Mouse (Mus musculus) cortical plate, adult 2 months (tissue): Measurements from ENCODE around the gene Tmcc3.

Experiments used
- CTCF ChIP-seq: fragments of 200-500 bp; IDR thresholded peaks from 2 replicates; pipeline ENCODE4 v1.5.1; 2011; ENCODE audit warnings: mild to moderate bottlenecking, control low read depth, low read length; ENCODE audit not compliant: insufficient read depth; ENCODE audit errors: extremely low read depth
- POLR2A ChIP-seq: fragments of 200-500 bp; IDR thresholded peaks from 2 replicates; pipeline ENCODE4 v1.6.1; 2011; ENCODE audit warnings: mild to moderate bottlenecking, low read length, control low read depth; ENCODE audit not compliant: insufficient read depth; ENCODE audit errors: extremely low read depth

DNA sequence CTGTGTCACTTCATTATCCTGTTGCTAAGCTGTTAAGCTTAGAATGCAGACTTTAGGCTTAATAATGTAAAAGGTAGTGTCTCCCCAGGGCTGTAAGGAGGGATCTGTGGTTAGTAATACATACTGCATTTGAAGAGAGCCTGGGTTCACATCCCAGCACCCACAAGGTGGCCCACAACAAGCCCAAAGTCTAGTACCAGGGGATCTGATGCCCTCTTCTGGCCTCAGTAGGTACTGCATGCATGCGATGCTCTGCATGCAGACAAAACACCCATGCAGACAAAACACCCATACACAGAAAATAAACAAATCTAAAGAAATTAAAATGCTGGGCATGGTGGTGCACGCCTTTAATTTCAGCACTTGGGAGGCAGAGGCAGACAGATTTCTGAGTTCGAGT is 149.6 kb downstream of the Tmcc3 start:
- TF ChIP-seq CTCF (peak; percentile 32; the same call in 1 of the 2 replicates), POLR2A (no peak)
